Mouse (Mus musculus) heart, embryonic 10.5 days (tissue): ENCODE results near the gene Gabpb2. TPM values are rescaled to one million over a fixed set of nuclear protein-coding genes. Genes with fewer than 3 reads are reported as not detected.

Experiments used
- DNase-seq: peaks from one replicate; pipeline ENCODE4 v3.0.0-alpha.2; 2017; ENCODE audit warnings: low spot score
- H3K27ac ChIP-seq: fragments of 300-500 bp; sonication (generic); 2 replicates; pipeline ENCODE4 v1.5.1; 2016; ENCODE audit warnings: mild to moderate bottlenecking
- H3K27me3 ChIP-seq: fragments of 300-500 bp; sonication (generic); 2 replicates; pipeline ENCODE4 v1.6.1; 2016; ENCODE audit warnings: mild to moderate bottlenecking; ENCODE audit not compliant: poor library complexity, insufficient read depth, severe bottlenecking
- H3K36me3 ChIP-seq: fragments of 300-500 bp; sonication (generic); 2 replicates; pipeline ENCODE4 v1.6.1; 2016; ENCODE audit warnings: mild to moderate bottlenecking, moderate library complexity
- H3K4me1 ChIP-seq: fragments of 300-500 bp; sonication (generic); 2 replicates; pipeline ENCODE4 v1.6.1; 2016; ENCODE audit warnings: mild to moderate bottlenecking
- H3K4me3 ChIP-seq: fragments of 300-500 bp; sonication (generic); 2 replicates; pipeline ENCODE4 v1.5.1; 2016; ENCODE audit warnings: mild to moderate bottlenecking, moderate library complexity
- H3K9me3 ChIP-seq: fragments of 300-500 bp; sonication (generic); 2 replicates; pipeline ENCODE4 v1.6.1; 2016; ENCODE audit warnings: mild to moderate bottlenecking, moderate library complexity
- WGBS: fragments of 180-500 bp; shearing (Covaris S2); methylation state at CpG from one replicate; pipeline ENCODE4 v1.1.7; 2016; 5-methylcytosine and 5-hydroxymethylcytosine counted together
- polyA plus RNA-seq: library from polyadenylated mRNA; unstranded; fragments of >200 nt; fragmentation: Nextera tagmentation; extraction: Ambion mirVana; gene quantifications from 2 replicates; pipeline ENCODE4 v1.2.1, GENCODE M21; 2016

Gene Gabpb2
- polyA plus RNA-seq, 1 experiment from 2014 or later = 8.8 TPM

- no peak overlapping the region for H3K27ac ChIP-seq
- H3K4me1 ChIP-seq = no peaks in the 10 kb centered on the region
- H3K27me3 ChIP-seq = no peaks in the 10 kb centered on the region
- no peak for DNase-seq
- 81% methylated on average over 2 of the region's 2 CpGs for WGBS
- no peaks in the 10 kb centered on the region for H3K9me3 ChIP-seq
- no peak overlapping the region for H3K4me3 ChIP-seq
- H3K36me3 ChIP-seq = peaks cover 93% of the 10 kb centered on the region
These were observed 17.2 kb downstream of the Gabpb2 start for GRCm38 (mm10) chr3:95200562-95200961.

GRCm38 (mm10) chr3:95200132-95200531 is 17.6 kb downstream of the Gabpb2 start:
- Histone ChIP-seq H3K36me3 (peaks cover 92% of the 10 kb centered on the region), H3K9me3 (no peaks in the 10 kb centered on the region), H3K4me1 (no peaks in the 10 kb centered on the region), H3K4me3 (no peak overlapping the region), H3K27me3 (no peaks in the 10 kb centered on the region), H3K27ac (no peak overlapping the region)
- DNase-seq = no peak
- 85% methylated on average over 7 of the region's 7 CpGs for WGBS

GRCm38 (mm10) chr3:95199101-95199500 is 18.6 kb downstream of the Gabpb2 start:
- DNase-seq = no peak
- Histone ChIP-seq H3K27ac (no peak overlapping the region), H3K36me3 (peaks cover 90% of the 10 kb centered on the region), H3K4me1 (no peaks in the 10 kb centered on the region), H3K9me3 (no peaks in the 10 kb centered on the region), H3K27me3 (no peaks in the 10 kb centered on the region), H3K4me3 (no peak overlapping the region)
- WGBS = 73% methylated on average over 1 of the region's 1 CpGs

- 87% methylated on average over 2 of the region's 2 CpGs for WGBS
- Histone ChIP-seq H3K27me3 (no peaks in the 10 kb centered on the region), H3K4me3 (no peak overlapping the region), H3K9me3 (no peaks in the 10 kb centered on the region), H3K4me1 (no peaks in the 10 kb centered on the region), H3K36me3 (peaks cover 78% of the 10 kb centered on the region), H3K27ac (no peak overlapping the region)
- no peak for DNase-seq
These were observed 21.9 kb downstream of the Gabpb2 start for GRCm38 (mm10) chr3:95195772-95196171.

- no peak overlapping the region for H3K4me3 ChIP-seq
- no peaks in the 10 kb centered on the region for H3K27me3 ChIP-seq
- no peaks in the 10 kb centered on the region for H3K9me3 ChIP-seq
- H3K4me1 ChIP-seq = no peaks in the 10 kb centered on the region
- no peak for DNase-seq
- WGBS = 86% methylated on average over 6 of the region's 6 CpGs
- H3K36me3 ChIP-seq = peaks cover 77% of the 10 kb centered on the region
- H3K27ac ChIP-seq = no peak overlapping the region
These were observed 23.0 kb downstream of the Gabpb2 start for GRCm38 (mm10) chr3:95194721-95195135.

- WGBS = 87% methylated on average over 6 of the region's 6 CpGs
- Histone ChIP-seq H3K9me3 (no peaks in the 10 kb centered on the region), H3K36me3 (peaks cover 80% of the 10 kb centered on the region), H3K4me1 (no peaks in the 10 kb centered on the region), H3K27ac (no peak overlapping the region), H3K27me3 (no peaks in the 10 kb centered on the region), H3K4me3 (no peak overlapping the region)
- no peak for DNase-seq
These were observed 30.8 kb downstream of the Gabpb2 start for GRCm38 (mm10) chr3:95186888-95187287.

GRCm38 (mm10) chr3:95186100-95186499 is 31.6 kb downstream of the Gabpb2 start:
- Histone ChIP-seq H3K36me3 (peaks cover 81% of the 10 kb centered on the region), H3K9me3 (no peaks in the 10 kb centered on the region), H3K4me1 (no peaks in the 10 kb centered on the region), H3K27me3 (no peaks in the 10 kb centered on the region), H3K4me3 (no peak overlapping the region), H3K27ac (no peak overlapping the region)
- DNase-seq = no peak
- WGBS = 88% methylated on average over 2 of the region's 2 CpGs

- H3K27ac ChIP-seq = no peak overlapping the region
- H3K4me3 ChIP-seq = no peak overlapping the region
- DNase-seq = no peak
- no peaks in the 10 kb centered on the region for H3K9me3 ChIP-seq
- no peaks in the 10 kb centered on the region for H3K27me3 ChIP-seq
- WGBS = 86% methylated on average over 9 of the region's 9 CpGs
- H3K4me1 ChIP-seq = no peaks in the 10 kb centered on the region
- H3K36me3 ChIP-seq = peaks cover 76% of the 10 kb centered on the region
These were observed 32.7 kb downstream of the Gabpb2 start for GRCm38 (mm10) chr3:95184796-95185577.

GRCm38 (mm10) chr3:95181841-95182240 is 35.9 kb downstream of the Gabpb2 start:
- no peaks in the 10 kb centered on the region for H3K27me3 ChIP-seq
- WGBS = 60% methylated on average over 1 of the region's 1 CpGs
- H3K36me3 ChIP-seq = peaks cover 45% of the 10 kb centered on the region
- no peak overlapping the region for H3K27ac ChIP-seq
- H3K4me1 ChIP-seq = no peaks in the 10 kb centered on the region
- H3K4me3 ChIP-seq = no peak overlapping the region
- no peaks in the 10 kb centered on the region for H3K9me3 ChIP-seq
- DNase-seq = no peak

GRCm38 (mm10) chr3:95179890-95180289 is 37.8 kb downstream of the Gabpb2 start:
- Histone ChIP-seq H3K27me3 (0 out of 2 replicates have a peak, but pooled peaks cover 4% of the 10 kb centered on the region), H3K4me1 (no peaks in the 10 kb centered on the region), H3K36me3 (peaks cover 28% of the 10 kb centered on the region), H3K9me3 (no peaks in the 10 kb centered on the region), H3K4me3 (no peak overlapping the region), H3K27ac (no peak overlapping the region)
- DNase-seq = no peak
- 69% methylated on average over 3 of the region's 3 CpGs for WGBS

GRCm38 (mm10) chr3:95178948-95179347 is 38.8 kb downstream of the Gabpb2 start:
- DNase-seq = no peak
- Histone ChIP-seq H3K9me3 (no peaks in the 10 kb centered on the region), H3K27ac (no peak overlapping the region), H3K36me3 (peaks cover 18% of the 10 kb centered on the region), H3K27me3 (peaks cover 10% of the 10 kb centered on the region), H3K4me1 (peaks cover 3% of the 10 kb centered on the region), H3K4me3 (no peak overlapping the region)
- 85% methylated on average over 5 of the region's 5 CpGs for WGBS

GRCm38 (mm10) chr3:95177583-95177982 is 40.1 kb downstream of the Gabpb2 start:
- H3K27ac ChIP-seq = no peak overlapping the region
- H3K9me3 ChIP-seq = no peaks in the 10 kb centered on the region
- 65% methylated on average over 6 of the region's 6 CpGs for WGBS
- H3K4me1 ChIP-seq = peaks cover 16% of the 10 kb centered on the region
- H3K27me3 ChIP-seq = peaks cover 24% of the 10 kb centered on the region
- H3K36me3 ChIP-seq = peaks cover 13% of the 10 kb centered on the region; the same call in 1 of the 2 replicates
- H3K4me3 ChIP-seq = no peak overlapping the region
- DNase-seq = no peak

- Histone ChIP-seq H3K36me3 (peaks cover 23% of the 10 kb centered on the region; the same call in 1 of the 2 replicates), H3K4me3 (no peak overlapping the region), H3K9me3 (no peaks in the 10 kb centered on the region), H3K4me1 (peaks cover 21% of the 10 kb centered on the region), H3K27ac (no peak overlapping the region), H3K27me3 (peaks cover 35% of the 10 kb centered on the region)
- 63% methylated on average over 3 of the region's 3 CpGs for WGBS
- no peak for DNase-seq
These were observed 41.2 kb downstream of the Gabpb2 start for GRCm38 (mm10) chr3:95176500-95176899.
